Mouse (Mus musculus) layer of hippocampus, adult 9-10 months (tissue): ENCODE measurements around the gene Simc1.

Experiments
- DNase-seq: peaks from one replicate; pipeline ENCODE4 v3.0.0; 2022; ENCODE audit warnings: low spot score

Gene Simc1

DNA sequence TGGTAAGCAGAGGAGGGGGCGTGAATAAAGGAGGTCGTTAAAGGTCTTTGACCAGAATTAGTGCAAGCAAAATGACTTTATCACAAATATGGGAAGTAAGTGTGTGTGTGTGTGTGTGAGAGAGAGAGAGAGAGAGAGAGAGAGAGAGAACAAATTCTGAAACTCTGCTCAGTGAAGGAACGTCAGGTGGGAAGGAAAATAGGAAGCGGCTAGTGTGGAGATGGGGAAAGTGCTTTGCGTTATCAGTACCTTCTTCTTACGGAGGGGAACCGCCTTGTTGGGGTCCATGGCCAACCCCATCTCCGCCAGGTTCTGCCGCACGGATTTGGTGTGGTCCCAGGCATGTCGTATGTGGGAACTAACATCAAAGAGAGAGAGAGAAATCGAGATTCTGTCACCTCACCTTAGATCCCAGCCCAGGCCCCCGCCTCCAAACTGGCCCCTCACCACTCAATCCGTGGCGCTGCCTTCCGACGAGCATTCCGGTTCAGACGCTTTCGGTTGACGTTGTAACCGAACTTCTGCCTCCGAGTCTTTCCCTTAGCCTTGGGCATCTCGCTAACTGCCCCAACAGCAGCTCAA lies 85.9 kb downstream of the Simc1 start:
- DNase-seq, result no peak

DNA sequence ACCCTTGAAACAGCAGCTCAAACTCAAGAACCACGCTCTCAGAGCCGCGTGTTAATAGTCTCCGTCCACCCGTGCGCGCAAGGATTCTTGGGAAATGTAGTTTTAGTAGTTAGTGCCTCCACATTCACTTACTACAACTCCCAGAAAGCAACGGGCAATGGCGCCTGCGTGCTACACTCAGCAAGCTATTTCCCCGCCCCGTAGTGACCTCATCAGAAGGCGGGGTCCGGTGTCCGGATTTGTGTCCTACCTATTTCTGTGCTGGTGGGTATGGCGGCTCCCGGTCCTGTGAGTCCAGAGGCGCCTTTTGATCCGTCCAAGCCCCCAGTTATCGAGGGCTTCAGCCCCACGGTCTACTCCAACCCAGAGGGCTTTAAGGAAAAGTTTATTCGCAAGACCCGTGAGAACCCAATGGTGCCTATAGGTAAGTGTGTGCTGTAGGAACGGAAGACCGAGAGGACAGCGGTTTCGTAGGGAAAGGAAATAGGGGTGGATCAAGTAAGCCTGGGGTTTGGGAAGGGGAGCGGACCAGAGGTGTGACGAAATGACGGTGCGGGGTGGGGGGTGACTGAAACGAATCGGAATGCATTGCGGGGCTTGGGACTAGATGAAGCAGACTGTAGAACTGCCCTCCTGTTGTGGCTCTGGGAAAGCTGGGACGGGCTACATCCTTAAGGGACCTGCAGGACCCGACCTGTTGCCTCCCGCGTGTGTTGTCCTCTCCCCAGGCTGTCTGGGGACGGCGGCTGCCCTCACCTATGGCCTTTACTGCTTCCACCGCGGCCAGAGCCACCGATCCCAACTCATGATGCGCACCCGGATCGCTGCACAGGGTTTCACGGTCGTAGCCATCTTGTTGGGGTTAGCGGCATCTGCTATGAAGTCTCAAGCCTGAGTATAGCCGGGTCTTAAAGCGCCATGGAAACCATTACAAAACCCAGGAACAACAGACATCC lies 86.7 kb downstream of the Simc1 start, which contains the start of the genes Nop16 and Higd2a:
Gene Nop16 (minus strand): TSS at position 95 of the 956 bp plus-strand sequence.
Gene Higd2a (plus strand): TSS at position 212 of the 956 bp plus-strand sequence.
- DNase-seq, result peak; percentile 98

DNA sequence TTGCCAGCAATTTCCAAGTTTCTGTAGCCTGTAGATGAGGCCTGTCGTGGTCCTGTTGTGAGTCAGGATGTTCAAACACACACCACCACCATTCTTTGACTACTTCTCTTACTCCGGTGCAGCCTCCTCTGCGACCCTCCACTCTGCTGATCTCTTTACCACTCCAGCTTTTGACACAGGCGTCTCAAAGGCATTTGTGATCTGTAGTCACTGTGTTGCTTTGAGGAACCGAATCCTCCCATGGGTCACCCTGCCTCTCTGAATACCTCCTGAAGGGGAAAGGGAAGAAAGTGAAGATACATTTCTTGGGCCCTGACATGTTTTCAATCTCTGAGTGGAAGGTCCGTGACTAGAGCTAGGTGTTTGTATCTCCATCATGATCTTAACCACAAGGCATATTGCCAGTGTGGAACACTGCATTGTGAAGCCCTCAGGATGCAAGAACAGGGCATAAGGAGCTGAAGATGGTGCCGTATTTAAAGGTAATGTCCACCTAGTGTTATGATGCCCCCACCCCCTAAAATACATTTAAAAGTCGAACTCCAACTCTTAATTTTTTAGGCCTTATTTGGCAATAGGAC lies 88.3 kb downstream of the Simc1 start:
- DNase-seq, result no peak

DNA sequence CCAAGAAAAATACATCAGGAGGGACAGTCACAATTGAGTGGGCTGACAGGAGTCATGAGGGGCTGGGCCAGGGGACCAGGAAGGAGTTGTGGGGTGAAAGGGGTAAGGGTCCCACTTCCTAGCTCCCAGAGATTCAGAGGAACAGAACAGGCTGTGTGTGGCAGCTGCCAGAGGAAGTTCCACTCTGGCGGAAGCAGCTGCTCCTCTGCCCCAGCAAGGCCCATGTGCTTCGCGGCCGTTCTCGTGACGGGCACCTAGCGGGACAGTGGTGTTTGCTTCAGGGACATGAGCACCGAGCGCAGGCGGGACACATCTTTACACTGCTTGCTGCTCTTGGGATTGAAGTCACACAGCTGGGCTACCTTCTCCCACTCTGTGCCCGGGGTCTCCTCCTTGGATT lies 90.0 kb downstream of the Simc1 start:
- DNase-seq, result no peak

DNA sequence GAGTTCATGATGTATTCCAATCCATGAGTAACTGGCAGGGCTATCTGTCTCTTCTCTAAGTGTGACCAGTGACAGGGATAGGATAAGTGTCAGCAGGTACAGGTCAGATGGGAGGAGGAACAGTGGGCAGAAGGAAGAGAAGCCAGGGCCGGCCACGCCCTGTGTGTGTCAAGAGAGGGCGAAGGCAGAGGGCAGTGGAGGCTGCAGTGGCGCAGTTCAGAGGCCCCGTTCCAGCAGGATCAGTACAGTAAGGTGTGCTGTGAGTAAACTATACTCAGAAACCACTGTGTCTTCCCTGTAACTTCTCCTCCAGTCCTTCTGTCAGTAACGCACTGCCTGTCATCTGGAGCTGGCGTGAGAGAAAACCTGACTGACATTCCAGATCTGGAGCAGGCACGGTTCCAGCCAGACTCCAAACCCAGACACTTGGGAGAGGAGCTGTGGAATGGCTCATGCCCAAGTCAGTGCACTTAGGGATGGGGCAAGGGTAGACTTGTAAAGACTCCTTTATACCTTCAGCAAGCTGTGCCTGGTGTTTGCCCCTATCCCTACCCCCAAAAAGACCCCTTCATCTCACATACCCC lies 92.6 kb downstream of the Simc1 start:
- DNase-seq, result no peak

DNA sequence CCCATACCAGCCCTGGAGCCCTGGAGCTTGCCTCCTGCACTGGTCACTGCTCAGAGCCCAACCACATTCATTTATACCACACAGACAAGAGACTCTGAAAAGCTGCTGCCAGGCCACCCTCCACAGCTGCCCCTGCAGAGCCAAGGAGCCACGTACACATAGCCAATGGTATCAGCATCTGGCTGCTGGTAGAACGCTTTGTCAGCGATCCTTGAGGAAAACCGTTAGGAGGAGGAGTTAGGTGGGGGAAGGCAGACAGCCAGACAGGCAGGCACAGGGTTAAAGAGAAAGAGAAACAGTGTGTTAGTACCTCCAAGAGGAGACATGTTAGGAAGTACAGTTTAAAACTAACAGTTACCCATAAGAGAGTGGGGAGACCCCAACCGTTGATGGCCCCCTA lies 93.3 kb downstream of the Simc1 start:
- DNase-seq, result no peak

DNA sequence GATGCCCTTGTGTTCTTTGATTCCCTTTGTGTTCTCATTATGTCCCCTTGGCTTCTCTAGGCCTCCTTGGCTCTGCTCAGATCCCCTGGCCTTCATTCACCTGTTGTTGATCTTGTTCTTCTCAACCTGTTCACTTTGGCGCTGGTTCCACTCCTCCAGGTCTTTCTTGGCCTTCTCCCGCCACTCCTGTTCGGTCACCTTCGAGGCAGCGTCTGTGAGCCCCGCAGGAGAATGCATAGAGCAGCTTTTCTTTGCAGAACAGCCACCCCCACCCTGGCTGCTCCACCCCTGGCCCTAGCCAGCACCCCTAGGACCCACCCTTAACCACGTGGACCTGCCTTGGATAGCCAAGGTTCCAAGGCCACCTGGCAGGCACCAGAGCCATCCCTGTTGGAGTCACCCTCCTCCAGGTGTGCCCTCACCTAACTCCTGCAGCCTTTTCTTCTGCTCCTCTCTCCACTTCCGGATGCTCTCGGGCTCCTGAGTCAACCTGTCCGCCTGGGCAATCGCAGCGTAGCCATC lies 95.1 kb downstream of the Simc1 start:
- no peak for DNase-seq
